Mouse (Mus musculus) heart, embryonic 11.5 days (tissue): ENCODE data around the gene Fos. TPM values are rescaled to one million over a fixed set of nuclear protein-coding genes. Genes with fewer than 3 reads are reported as not detected.
A peak's percentile ranks its signal among the peaks of the same experiment; 100 is the strongest.

Experiments
- ATAC-seq: fragments of 200-750 bp; cut with Nextera tagmentation; replicated peaks from 2 replicates; pipeline ENCODE4 v1.8.0; 2017; ENCODE audit warnings: moderate library complexity; ENCODE audit not compliant: insufficient number of reproducible peaks, low FRiP score, low TSS enrichment
- H3K27ac ChIP-seq: fragments of 300-500 bp; sonication (generic); 2 replicates; pipeline ENCODE4 v1.5.1; 2014; ENCODE audit warnings: mild to moderate bottlenecking, low read depth, low read length
- H3K27me3 ChIP-seq: fragments of 300-500 bp; sonication (generic); 2 replicates; pipeline ENCODE4 v1.6.1; 2014; ENCODE audit warnings: mild to moderate bottlenecking, low read length, mixed read lengths; ENCODE audit not compliant: control insufficient read depth, insufficient read depth
- H3K36me3 ChIP-seq: fragments of 300-500 bp; sonication (generic); 2 replicates; pipeline ENCODE4 v1.6.1; 2014; ENCODE audit warnings: mild to moderate bottlenecking, low read length, moderate library complexity, mixed read lengths; ENCODE audit not compliant: control insufficient read depth, insufficient read depth
- H3K4me1 ChIP-seq: fragments of 300-500 bp; sonication (generic); 2 replicates; pipeline ENCODE4 v1.6.1; 2014; ENCODE audit warnings: low read length; ENCODE audit not compliant: control insufficient read depth, insufficient read depth
- H3K4me2 ChIP-seq: fragments of 300-500 bp; sonication (generic); 2 replicates; pipeline ENCODE4 v1.6.1; 2014; ENCODE audit warnings: mild to moderate bottlenecking, moderate library complexity
- H3K4me3 ChIP-seq: fragments of 300-500 bp; sonication (generic); 2 replicates; pipeline ENCODE4 v1.5.1; 2014; ENCODE audit warnings: low read depth, low read length
- H3K9ac ChIP-seq: fragments of 300-500 bp; sonication (generic); 2 replicates; pipeline ENCODE4 v1.6.1; 2014; ENCODE audit warnings: mild to moderate bottlenecking, low read depth, low read length, moderate library complexity
- H3K9me3 ChIP-seq: fragments of 300-500 bp; sonication (generic); replicated peaks from 2 replicates; pipeline ENCODE4 v1.6.1; 2016; ENCODE audit warnings: low read length; ENCODE audit not compliant: control insufficient read depth
- WGBS: fragments of 180-500 bp; shearing (Covaris S2); extraction: QIAGEN DNeasy Blood & Tissue Kit; methylation state at CpG from one replicate; pipeline ENCODE4 v1.1.7; 2014; ENCODE audit not compliant: insufficient replicate concordance; 5-methylcytosine and 5-hydroxymethylcytosine counted together
- polyA plus RNA-seq: library from polyadenylated mRNA; unstranded; fragments of >200 nt; fragmentation: Nextera tagmentation; extraction: Ambion mirVana; gene quantifications from 2 replicates; pipeline ENCODE4 v1.2.1, GENCODE M21; 2014

Gene Fos
- polyA plus RNA-seq, 1 experiment from 2014 or later = 4.5 TPM

GRCm38 (mm10) chr12:85467854-85468253, 5.8 kb upstream of the Fos start:
- Histone ChIP-seq H3K27me3 (no peaks in the 10 kb centered on the region), H3K4me1 (peaks cover 3% of the 10 kb centered on the region), H3K27ac (no peak overlapping the region), H3K36me3 (no peaks in the 10 kb centered on the region), H3K4me2 (no peak overlapping the region), H3K9ac (no peak overlapping the region), H3K9me3 (no peaks in the 10 kb centered on the region), H3K4me3 (no peak overlapping the region)
- 71% methylated on average over 14 of the region's 14 CpGs for WGBS
- no peak for ATAC-seq

- no peaks in the 10 kb centered on the region for H3K36me3 ChIP-seq
- no peak overlapping the region for H3K4me2 ChIP-seq
- no peak overlapping the region for H3K4me3 ChIP-seq
- ATAC-seq = no peak
- no peak overlapping the region for H3K27ac ChIP-seq
- no peaks in the 10 kb centered on the region for H3K9me3 ChIP-seq
- H3K9ac ChIP-seq = no peak overlapping the region
- 72% methylated on average over 12 of the region's 12 CpGs for WGBS
- H3K27me3 ChIP-seq = no peaks in the 10 kb centered on the region
- H3K4me1 ChIP-seq = peaks cover 4% of the 10 kb centered on the region; the same call in 1 of the 2 replicates
These were observed 5.0 kb upstream of the Fos start for GRCm38 (mm10) chr12:85468666-85469065.

GRCm38 (mm10) chr12:85471920-85472655, 1.6 kb upstream of the Fos start:
- Histone ChIP-seq H3K36me3 (no peaks in the 10 kb centered on the region; the same call in 1 of the 2 replicates), H3K4me2 (peak overlapping the region; percentile 94), H3K9ac (peak overlapping the region; percentile 83), H3K4me1 (peaks cover 18% of the 10 kb centered on the region), H3K9me3 (no peaks in the 10 kb centered on the region), H3K4me3 (peak overlapping the region; percentile 71), H3K27me3 (peaks cover 6% of the 10 kb centered on the region), H3K27ac (peak overlapping the region; percentile 84)
- ATAC-seq = peak; percentile 59
- under 1% methylated on average over 42 of the region's 42 CpGs for WGBS

- Histone ChIP-seq H3K4me3 (peak overlapping the region; percentile 71), H3K36me3 (no peaks in the 10 kb centered on the region; the same call in 1 of the 2 replicates), H3K27me3 (peaks cover 6% of the 10 kb centered on the region), H3K27ac (peak overlapping the region; percentile 84), H3K9me3 (no peaks in the 10 kb centered on the region), H3K9ac (peak overlapping the region; percentile 83), H3K4me1 (peaks cover 18% of the 10 kb centered on the region), H3K4me2 (peak overlapping the region; percentile 94)
- ATAC-seq = no peak; the same call in 1 of the 2 replicates
- WGBS = 1% methylated on average over 23 of the region's 23 CpGs
These were observed 857 bp upstream of the Fos start for GRCm38 (mm10) chr12:85472656-85473410.

- H3K9ac ChIP-seq = peak overlapping the region; percentile 83
- ATAC-seq = peak; percentile 31; the same call in 1 of the 2 replicates
- no peaks in the 10 kb centered on the region for H3K9me3 ChIP-seq
- peaks cover 6% of the 10 kb centered on the region for H3K27me3 ChIP-seq
- peak overlapping the region; percentile 84 for H3K27ac ChIP-seq
- no peaks in the 10 kb centered on the region; the same call in 1 of the 2 replicates for H3K36me3 ChIP-seq
- WGBS = under 1% methylated on average over 49 of the region's 49 CpGs
- peak overlapping the region; percentile 94 for H3K4me2 ChIP-seq
- peak overlapping the region; percentile 71 for H3K4me3 ChIP-seq
- H3K4me1 ChIP-seq = peaks cover 28% of the 10 kb centered on the region
These were observed 875 bp downstream of the Fos start for GRCm38 (mm10) chr12:85474298-85475231.

GRCm38 (mm10) chr12:85475232-85475919, 1.7 kb downstream of the Fos start:
- 14% methylated on average over 14 of the region's 16 CpGs for WGBS

GRCm38 (mm10) chr12:85475920-85476828, 2.5 kb downstream of the Fos start:
- Histone ChIP-seq H3K4me3 (peak overlapping the region; percentile 71), H3K4me2 (peak overlapping the region; percentile 94), H3K27ac (no peak overlapping the region), H3K9me3 (no peaks in the 10 kb centered on the region), H3K36me3 (no peaks in the 10 kb centered on the region; the same call in 1 of the 2 replicates), H3K9ac (no peak overlapping the region), H3K4me1 (peaks cover 33% of the 10 kb centered on the region), H3K27me3 (peaks cover 6% of the 10 kb centered on the region)
- WGBS = 48% methylated on average over 23 of the region's 23 CpGs
- no peak for ATAC-seq

More at GRCm38 (mm10) chr12:85475232-85475919, 1.7 kb downstream of the Fos start:
- peaks cover 6% of the 10 kb centered on the region for H3K27me3 ChIP-seq
- no peak for ATAC-seq
- peak overlapping the region; percentile 71 for H3K4me3 ChIP-seq
- no peak overlapping the region for H3K27ac ChIP-seq
- peaks cover 33% of the 10 kb centered on the region for H3K4me1 ChIP-seq
- H3K9ac ChIP-seq = peak overlapping the region; percentile 83
- H3K4me2 ChIP-seq = peak overlapping the region; percentile 94
- no peaks in the 10 kb centered on the region for H3K9me3 ChIP-seq
- H3K36me3 ChIP-seq = no peaks in the 10 kb centered on the region; the same call in 1 of the 2 replicates
